Mouse (Mus musculus) common myeloid progenitor, adult 5-6 weeks (primary cell): ENCODE data around the gene Dusp22. TPM values are rescaled to one million over a fixed set of nuclear protein-coding genes. Genes with fewer than 3 reads are reported as not detected.

Experiments
- ATAC-seq: replicated peaks from 2 replicates; pipeline ENCODE4 v1.8.0; 2016; ENCODE audit warnings: low read depth, mild to moderate bottlenecking, moderate TSS enrichment, inconsistent platforms; ENCODE audit not compliant: poor library complexity, severe bottlenecking
- total RNA-seq: library from RNA; stranded (forward); fragments of 200-1000, 187-1606 nt; gene quantifications from 2 replicates; pipeline ENCODE4 v1.2.3, GENCODE M21; 2017

The Dusp22 gene
- total RNA-seq, 1 experiment from 2014 or later: 1.0 TPM

- no peak for ATAC-seq
Measured at GRCm38 (mm10) chr13:30713621-30714020, 53.8 kb downstream of the Dusp22 start.

- ATAC-seq: no peak
Measured at GRCm38 (mm10) chr13:30714552-30714951, 54.8 kb downstream of the Dusp22 start.

- ATAC-seq: no peak
Measured at GRCm38 (mm10) chr13:30715060-30715459, 55.3 kb downstream of the Dusp22 start.

- ATAC-seq: no peak
Measured at GRCm38 (mm10) chr13:30715573-30715972, 55.8 kb downstream of the Dusp22 start.

GRCm38 (mm10) chr13:30716611-30717010 is 56.8 kb downstream of the Dusp22 start:
- ATAC-seq: no peak

GRCm38 (mm10) chr13:30722601-30723000 is 62.8 kb downstream of the Dusp22 start:
- ATAC-seq: no peak

GRCm38 (mm10) chr13:30723258-30723657 is 63.5 kb downstream of the Dusp22 start:
- ATAC-seq: no peak

GRCm38 (mm10) chr13:30723858-30724257 is 64.1 kb downstream of the Dusp22 start:
- ATAC-seq: no peak

- no peak for ATAC-seq
Measured at GRCm38 (mm10) chr13:30724691-30725271, 65.0 kb downstream of the Dusp22 start.

- no peak for ATAC-seq
Measured at GRCm38 (mm10) chr13:30726879-30727278, 67.1 kb downstream of the Dusp22 start.

- peak; percentile 54; the same call in 1 of the 2 replicates for ATAC-seq
Measured at GRCm38 (mm10) chr13:30728155-30728554, 68.4 kb downstream of the Dusp22 start.

- no peak for ATAC-seq
Measured at GRCm38 (mm10) chr13:30729245-30729644, 69.4 kb downstream of the Dusp22 start.

GRCm38 (mm10) chr13:30730104-30730793 is 70.5 kb downstream of the Dusp22 start:
- ATAC-seq: no peak

GRCm38 (mm10) chr13:30732709-30733445 is 73.1 kb downstream of the Dusp22 start:
- no peak for ATAC-seq

GRCm38 (mm10) chr13:30736721-30737120 is 76.9 kb downstream of the Dusp22 start:
- no peak for ATAC-seq

- no peak for ATAC-seq
Measured at GRCm38 (mm10) chr13:30737257-30737656, 77.5 kb downstream of the Dusp22 start.

- ATAC-seq: peak; percentile 68
Measured at GRCm38 (mm10) chr13:30738310-30738840, 78.6 kb downstream of the Dusp22 start.

- no peak for ATAC-seq
Measured at GRCm38 (mm10) chr13:30741172-30741571, 81.4 kb downstream of the Dusp22 start.

- ATAC-seq: no peak
Measured at GRCm38 (mm10) chr13:30742411-30742970, 82.7 kb downstream of the Dusp22 start.

- no peak for ATAC-seq
Measured at GRCm38 (mm10) chr13:30745121-30745520, 85.3 kb downstream of the Dusp22 start.

- no peak for ATAC-seq
Measured at GRCm38 (mm10) chr13:30747068-30747467, 87.3 kb downstream of the Dusp22 start.
